Mouse (Mus musculus) E14TG2a.4 (cell line): ENCODE results near the gene Lhx2.

Experiments
- CTCF ChIP-seq: conservative IDR thresholded peaks from 2 replicates; pipeline ENCODE4 v1.5.1; 2014; ENCODE audit warnings: low read length
- POU5F1 ChIP-seq: IDR thresholded peaks from 2 replicates; pipeline ENCODE4 v1.6.1; 2014; ENCODE audit warnings: low read length, borderline replicate concordance

- no peak for TF ChIP-seq CTCF
- TF ChIP-seq POU5F1, result no peak
Observed at GRCm38 (mm10) chr2:38397306-38397705, 58.2 kb downstream of the Lhx2 start.
